In genomic region chr19:52721776-52722175, GRCm38 (mm10) we compare ENCODE assay signal across 15 mouse cellular contexts.
DNase-seq lines count a peak whose midpoint lies in the region; ATAC-seq and TF ChIP-seq lines count a peak whose summit lies in the region.
"Had no signal": no experiment of that assay in that cellular context is flagged by ENCODE, and none has a peak within 500 bp of the region (broad histone marks: within the 10 kb centered on the region; RNA-seq: fewer than 3 reads in every experiment).

No protein-coding gene starts in this region.

- H3K36me3 ChIP-seq in heart, postnatal 0 days (replicated peaks; ENCODE audit: control insufficient read depth, insufficient read depth, low read length) = no peaks in the 10 kb centered on the region
- H3K36me3 ChIP-seq in heart, embryonic 11.5 days (ENCODE audit: control insufficient read depth, insufficient read depth, low read length) = no peaks in the 10 kb centered on the region
- no peaks in the 10 kb centered on the region for H3K36me3 ChIP-seq in liver, adult 2 months (ENCODE audit: control insufficient read depth, insufficient read depth, low read length)
- no peaks in the 10 kb centered on the region for H3K36me3 ChIP-seq in liver, embryonic 12.5 days
- H3K36me3 ChIP-seq: embryonic facial prominence, embryonic 15.5 days had no signal

- no peak overlapping the region for H3K4me3 ChIP-seq in heart, postnatal 0 days (ENCODE audit: low read depth, low read length)
- H3K4me3 ChIP-seq in heart, embryonic 11.5 days (ENCODE audit: low read depth, low read length) = no peak overlapping the region
- no peak overlapping the region for H3K4me3 ChIP-seq in liver, adult 2 months (ENCODE audit: insufficient read depth, low read depth, low read length)
- no peak overlapping the region for H3K4me3 ChIP-seq in liver, embryonic 12.5 days
- H3K4me3 ChIP-seq: embryonic facial prominence, embryonic 15.5 days; megakaryocyte, embryonic 14.5 days had no signal

- H3K27me3 ChIP-seq in heart, postnatal 0 days (ENCODE audit: control insufficient read depth, insufficient read depth, low read length) = no peaks in the 10 kb centered on the region
- no peaks in the 10 kb centered on the region for H3K27me3 ChIP-seq in heart, embryonic 11.5 days (ENCODE audit: control insufficient read depth, insufficient read depth, low read length)
- H3K27me3 ChIP-seq in liver, adult 2 months (ENCODE audit: control insufficient read depth, insufficient read depth, low read length) = no peaks in the 10 kb centered on the region
- no peaks in the 10 kb centered on the region for H3K27me3 ChIP-seq in liver, embryonic 12.5 days (replicated peaks)
- H3K27me3 ChIP-seq: embryonic facial prominence, embryonic 15.5 days; megakaryocyte, embryonic 14.5 days had no signal

- TF ChIP-seq EP300 in heart, postnatal 0 days (IDR thresholded peaks at IDR 0.05; ENCODE audit: low read depth) = no peak

- no peak for ATAC-seq in heart, postnatal 0 days (ENCODE audit: insufficient read depth, low read depth)
- ATAC-seq in heart, embryonic 11.5 days (replicated peaks; ENCODE audit: insufficient number of reproducible peaks, low FRiP score, low TSS enrichment) = no peak
- ATAC-seq in liver, embryonic 12.5 days = no peak
- ATAC-seq: liver, postnatal 0 days had no signal

- TF ChIP-seq CTCF in heart, postnatal 0 days (IDR thresholded peaks at IDR 0.05; ENCODE audit: low read depth) = peak; percentile 21
- no peak for TF ChIP-seq CTCF in liver, adult 2 months (IDR thresholded peaks at IDR 0.05; ENCODE audit: low read depth, low read length)

- H3K27ac ChIP-seq in heart, postnatal 0 days (ENCODE audit: low read depth) = no peak overlapping the region
- H3K27ac ChIP-seq in heart, embryonic 11.5 days (ENCODE audit: low read depth, low read length) = no peak overlapping the region
- H3K27ac ChIP-seq in liver, adult 2 months (replicated peaks; ENCODE audit: insufficient read depth, low read depth, low read length) = no peak overlapping the region
- no peak overlapping the region for H3K27ac ChIP-seq in liver, embryonic 12.5 days
- H3K27ac ChIP-seq: embryonic facial prominence, embryonic 15.5 days had no signal

- 21% methylated on average over 1 of the region's 1 CpGs for WGBS in heart, postnatal 0 days
- 29% methylated on average over 1 of the region's 1 CpGs for WGBS in heart, embryonic 11.5 days (ENCODE audit: insufficient replicate concordance)
- WGBS in liver, adult 2 months = 3% methylated on average over 1 of the region's 1 CpGs
- WGBS in liver, embryonic 12.5 days (ENCODE audit: insufficient replicate concordance) = 13% methylated on average over 1 of the region's 1 CpGs

- H3K9ac ChIP-seq in heart, postnatal 0 days (replicated peaks; ENCODE audit: low read depth, low read length) = no peak overlapping the region
- H3K9ac ChIP-seq in heart, embryonic 11.5 days (ENCODE audit: low read depth, low read length) = no peak overlapping the region
- H3K9ac ChIP-seq in liver, adult 2 months (ENCODE audit: low read depth, low read length) = no peak overlapping the region
- H3K9ac ChIP-seq in liver, embryonic 12.5 days = no peak overlapping the region
- H3K9ac ChIP-seq: embryonic facial prominence, embryonic 15.5 days; liver, postnatal 0 days had no signal

- no peak for DNase-seq in heart, postnatal 0 days (ENCODE audit: low spot score)
- peak; percentile 2 for DNase-seq in liver, adult 2 months (ENCODE audit: extremely low read depth, low read depth, low spot score)
- DNase-seq in Muller cell, postnatal 12 days (ENCODE audit: inconsistent ontology term) = peak; percentile 12
- peak; percentile 2 for DNase-seq in fibroblast of lung, adult 2 months (ENCODE audit: low read depth)
- no peak for DNase-seq in kidney, postnatal 10 days
- DNase-seq: cerebellum, postnatal 25 days; heart, adult 11 months; heart, postnatal 36 days; kidney, adult 8-10 months; liver, postnatal 0 days; thymus, postnatal 4 days had no signal

- H3K79me2 ChIP-seq in liver, adult 2 months (ENCODE audit: control insufficient read depth, insufficient read depth, low read length) = no peaks in the 10 kb centered on the region

- H3K9me3 ChIP-seq in heart, postnatal 0 days (replicated peaks; ENCODE audit: control insufficient read depth, low read length) = no peaks in the 10 kb centered on the region
- no peaks in the 10 kb centered on the region for H3K9me3 ChIP-seq in heart, embryonic 11.5 days (replicated peaks; ENCODE audit: control insufficient read depth, low read length)
- peaks cover 6% of the 10 kb centered on the region; the same call in 1 of the 2 replicates for H3K9me3 ChIP-seq in liver, embryonic 12.5 days (replicated peaks)
- H3K9me3 ChIP-seq: embryonic facial prominence, embryonic 15.5 days; megakaryocyte, embryonic 14.5 days had no signal

- H3K4me1 ChIP-seq in heart, postnatal 0 days (ENCODE audit: control insufficient read depth, insufficient read depth) = no peaks in the 10 kb centered on the region
- H3K4me1 ChIP-seq in heart, embryonic 11.5 days (ENCODE audit: control insufficient read depth, insufficient read depth, low read length) = no peaks in the 10 kb centered on the region
- H3K4me1 ChIP-seq in liver, adult 2 months (ENCODE audit: control insufficient read depth, insufficient read depth, low read length) = no peaks in the 10 kb centered on the region
- H3K4me1 ChIP-seq in liver, embryonic 12.5 days = no peaks in the 10 kb centered on the region
- H3K4me1 ChIP-seq: embryonic facial prominence, embryonic 15.5 days; megakaryocyte, embryonic 14.5 days had no signal

- no peak for TF ChIP-seq POLR2A in liver, adult 2 months (IDR thresholded peaks at IDR 0.05; ENCODE audit: extremely low read depth, insufficient read depth, low read length)

- no peak overlapping the region for H3K4me2 ChIP-seq in heart, postnatal 0 days (ENCODE audit: low read depth, low read length)
- H3K4me2 ChIP-seq in heart, embryonic 11.5 days = no peak overlapping the region
- H3K4me2 ChIP-seq in liver, embryonic 12.5 days = no peak overlapping the region
- H3K4me2 ChIP-seq: embryonic facial prominence, embryonic 15.5 days had no signal

Comparison
In these comparisons a context has a peak if more than half of its experiments do, and no peak if none do; other contexts are left out.
1. DNase-seq: peak in liver, adult 2 months (single experiment), Muller cell, postnatal 12 days (single experiment) and fibroblast of lung, adult 2 months (single experiment); none in heart, postnatal 0 days (single experiment) and kidney, postnatal 10 days (single experiment).